Mouse (Mus musculus) hindbrain, embryonic 14.5 days (tissue): ENCODE measurements around the gene Mutyh. TPM values are rescaled to one million over a fixed set of nuclear protein-coding genes. Genes with fewer than 3 reads are reported as not detected.
"Not testable (repeated sequence)": the region's sequence is repeated elsewhere in the genome, so short reads cannot be mapped to it uniquely, and the experiment has no call there.

Experiments
- ATAC-seq: fragments of 200-750 bp; cut with Nextera tagmentation; 2 replicates; pipeline ENCODE4 v1.8.0; 2017; ENCODE audit warnings: moderate number of reproducible peaks, mild to moderate bottlenecking, moderate TSS enrichment, moderate library complexity; ENCODE audit not compliant: low FRiP score
- DNase-seq: peaks from one replicate; pipeline ENCODE4 v3.0.0-alpha.2; 2015; ENCODE audit warnings: low spot score
- H3K27ac ChIP-seq: fragments of 300-500 bp; sonication (generic); 2 replicates; pipeline ENCODE4 v1.5.1; 2014; ENCODE audit warnings: mild to moderate bottlenecking, moderate library complexity
- H3K27me3 ChIP-seq: fragments of 300-500 bp; sonication (generic); 2 replicates; pipeline ENCODE4 v1.6.1; 2014; ENCODE audit warnings: mild to moderate bottlenecking, low read length, mixed read lengths; ENCODE audit not compliant: control insufficient read depth, insufficient read depth
- H3K36me3 ChIP-seq: fragments of 300-500 bp; sonication (generic); replicated peaks from 2 replicates; pipeline ENCODE4 v1.6.1; 2014; ENCODE audit not compliant: control insufficient read depth, insufficient read depth
- H3K4me1 ChIP-seq: fragments of 300-500 bp; sonication (generic); replicated peaks from 2 replicates; pipeline ENCODE4 v1.6.1; 2014; ENCODE audit warnings: antibody characterized with exemption, low read length, mixed read lengths; ENCODE audit not compliant: control insufficient read depth, insufficient read depth
- H3K4me2 ChIP-seq: fragments of 300-500 bp; sonication (generic); replicated peaks from 2 replicates; pipeline ENCODE4 v1.6.1; 2014; ENCODE audit warnings: mild to moderate bottlenecking, moderate library complexity
- H3K4me3 ChIP-seq: fragments of 300-500 bp; sonication (generic); replicated peaks from 2 replicates; pipeline ENCODE4 v1.5.1; 2014; ENCODE audit warnings: mild to moderate bottlenecking, low read length
- H3K9ac ChIP-seq: fragments of 300-500 bp; sonication (generic); 2 replicates; pipeline ENCODE4 v1.6.1; 2014
- H3K9me3 ChIP-seq: fragments of 300-500 bp; sonication (generic); 2 replicates; pipeline ENCODE4 v1.6.1; 2016; ENCODE audit warnings: low read length; ENCODE audit not compliant: control insufficient read depth
- WGBS: fragments of 180-500 bp; shearing (Covaris S2); extraction: QIAGEN DNeasy Blood & Tissue Kit; methylation state at CpG from one replicate; pipeline ENCODE4 v1.1.7; 2014; 5-methylcytosine and 5-hydroxymethylcytosine counted together
- polyA plus RNA-seq: library from polyadenylated mRNA; unstranded; fragments of >200 nt; fragmentation: Nextera tagmentation; extraction: Ambion mirVana; gene quantifications from 2 replicates; pipeline ENCODE4 v1.2.1, GENCODE M21; 2014

The Mutyh gene
- polyA plus RNA-seq, 1 experiment from 2014 or later, result 6.4 TPM

DNA sequence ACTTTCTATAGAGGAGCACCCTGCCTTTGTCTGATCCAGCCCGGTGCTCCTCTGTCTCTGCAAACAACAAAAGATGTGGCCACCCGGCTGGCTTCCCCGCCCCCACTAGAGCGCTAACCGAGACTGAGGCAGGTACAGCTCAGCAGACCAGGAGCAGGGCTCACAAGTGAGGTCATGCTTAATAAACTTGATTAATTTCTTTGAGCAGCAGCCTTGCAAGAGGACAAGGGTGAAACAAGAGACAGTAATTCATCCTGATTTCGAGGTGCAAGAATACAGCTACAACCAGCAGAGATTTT lies 22.5 kb downstream of the Mutyh start:
- H3K4me2 ChIP-seq, result no peak overlapping the region
- H3K4me3 ChIP-seq, result no peak overlapping the region
- peak; percentile 45 for DNase-seq
- 8% methylated on average over 6 of the region's 6 CpGs for WGBS
- 0 out of 2 replicates have a peak, but pooled peaks have one; percentile 56 for ATAC-seq
- H3K27ac ChIP-seq, result peak overlapping the region; percentile 67
- no peaks in the 10 kb centered on the region for H3K36me3 ChIP-seq
- no peaks in the 10 kb centered on the region for H3K9me3 ChIP-seq
- H3K9ac ChIP-seq, result peak overlapping the region; percentile 53
- H3K27me3 ChIP-seq, result no peaks in the 10 kb centered on the region
- peaks cover 14% of the 10 kb centered on the region for H3K4me1 ChIP-seq

DNA sequence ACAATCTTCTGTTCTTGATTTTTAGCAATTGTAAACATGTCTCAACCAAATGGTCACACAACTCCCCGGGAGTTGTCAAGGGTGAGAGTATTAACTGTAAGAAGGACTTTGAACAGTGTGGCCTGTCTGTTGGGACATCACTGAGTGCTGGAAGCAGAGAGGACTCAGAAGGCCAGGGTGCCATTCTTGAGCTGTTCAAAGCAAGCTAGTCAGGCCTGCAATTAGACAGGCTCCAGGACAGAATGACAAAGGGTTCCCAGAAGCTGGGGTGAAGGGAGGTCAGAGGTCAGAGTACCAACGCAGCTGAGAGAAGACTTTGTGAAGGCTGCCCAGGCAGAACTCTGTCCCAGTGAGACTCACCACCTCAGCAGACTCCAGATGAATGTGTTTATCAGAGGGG lies 31.5 kb downstream of the Mutyh start:
- WGBS, result 18% methylated on average over 2 of the region's 2 CpGs
- Histone ChIP-seq H3K27ac (no peak overlapping the region), H3K4me3 (no peak overlapping the region), H3K4me1 (no peaks in the 10 kb centered on the region), H3K9ac (no peak overlapping the region), H3K36me3 (no peaks in the 10 kb centered on the region), H3K27me3 (no peaks in the 10 kb centered on the region), H3K4me2 (no peak overlapping the region), H3K9me3 (no peaks in the 10 kb centered on the region)
- no peak for ATAC-seq
- DNase-seq, result no peak

DNA sequence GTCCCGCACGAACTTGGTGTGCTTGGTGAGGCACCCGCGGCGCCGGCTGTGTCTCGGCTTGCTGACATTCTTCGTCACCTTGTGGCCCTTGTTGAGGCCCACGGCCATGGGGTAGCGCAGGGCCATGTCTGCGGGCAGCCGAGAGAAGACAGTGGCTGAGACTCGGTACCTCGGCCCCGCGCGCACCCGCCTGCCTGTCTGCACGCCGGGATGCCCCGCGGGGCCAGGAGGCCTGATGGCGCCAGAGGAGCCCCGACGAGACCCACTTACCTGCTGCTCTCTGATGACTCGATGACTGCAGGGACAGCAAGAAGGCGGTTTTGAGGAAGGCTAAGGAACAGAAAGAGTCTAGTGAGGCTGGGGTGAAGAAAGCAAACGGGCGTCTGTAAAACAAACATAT lies 32.6 kb downstream of the Mutyh start:
- H3K9ac ChIP-seq, ATAC-seq, DNase-seq, H3K27me3 ChIP-seq, H3K4me3 ChIP-seq, H3K36me3 ChIP-seq, H3K9me3 ChIP-seq, H3K27ac ChIP-seq, H3K4me2 ChIP-seq, H3K4me1 ChIP-seq: not testable (repeated sequence)
- 38% methylated on average over 19 of the region's 29 CpGs for WGBS

DNA sequence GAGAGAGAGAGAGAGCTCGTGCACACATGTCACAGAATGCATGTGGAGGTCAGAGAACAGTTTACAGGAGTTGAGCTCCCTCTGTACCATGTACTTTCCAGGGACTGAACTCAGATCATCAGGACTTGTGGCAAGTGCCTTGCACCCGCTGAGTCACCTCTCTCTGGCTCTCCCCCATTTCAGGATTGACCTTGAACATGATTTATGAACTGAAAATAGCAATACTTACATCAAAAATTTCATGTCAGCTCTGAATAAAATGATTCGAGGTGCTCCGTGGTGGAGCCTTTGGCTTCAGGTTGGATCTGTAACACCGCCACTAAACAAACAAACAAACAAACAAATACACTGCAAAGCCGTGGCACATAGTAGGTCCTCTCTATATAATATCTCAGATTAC lies 33.3 kb downstream of the Mutyh start:
- H3K4me1 ChIP-seq, result no peaks in the 10 kb centered on the region
- 92% methylated on average over 6 of the region's 6 CpGs for WGBS

DNA sequence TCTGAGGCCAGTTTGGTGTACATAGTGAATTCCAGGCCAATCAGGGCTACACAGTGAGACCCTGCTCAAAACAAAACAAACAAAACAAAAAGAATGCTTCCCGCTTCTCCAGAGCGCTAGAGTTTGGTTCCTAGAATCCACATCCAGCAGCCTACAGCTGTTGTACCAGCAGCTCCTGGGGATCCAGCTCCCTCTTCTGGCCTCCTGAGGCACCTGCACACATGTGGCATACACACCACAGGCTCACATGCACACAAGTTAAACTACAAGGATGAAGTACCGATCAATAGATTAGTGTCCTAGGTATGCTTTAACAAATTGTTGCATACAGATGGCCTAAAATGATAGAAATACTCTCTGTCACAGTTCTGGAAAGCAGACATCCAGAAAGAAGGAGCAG lies 36.8 kb downstream of the Mutyh start:
- H3K36me3 ChIP-seq, result no peaks in the 10 kb centered on the region
- H3K9ac ChIP-seq, result no peak overlapping the region
- 0 out of 2 replicates have a peak, but pooled peaks cover 2% of the 10 kb centered on the region for H3K9me3 ChIP-seq
- no peak for ATAC-seq
- no peak overlapping the region for H3K4me3 ChIP-seq
- H3K4me2 ChIP-seq, result no peak overlapping the region
- no peaks in the 10 kb centered on the region for H3K4me1 ChIP-seq
- WGBS, result 95% methylated on average over 3 of the region's 3 CpGs
- no peak for DNase-seq
- H3K27me3 ChIP-seq, result no peaks in the 10 kb centered on the region
- H3K27ac ChIP-seq, result no peak overlapping the region

More for the DNA sequence above, 33.3 kb downstream of the Mutyh start:
- Histone ChIP-seq H3K27ac (no peak overlapping the region), H3K4me3 (no peak overlapping the region), H3K36me3 (no peaks in the 10 kb centered on the region), H3K9me3 (0 out of 2 replicates have a peak, but pooled peaks cover 2% of the 10 kb centered on the region), H3K4me2 (no peak overlapping the region), H3K27me3 (no peaks in the 10 kb centered on the region), H3K9ac (no peak overlapping the region)
- no peak for DNase-seq
- ATAC-seq, result no peak

DNA sequence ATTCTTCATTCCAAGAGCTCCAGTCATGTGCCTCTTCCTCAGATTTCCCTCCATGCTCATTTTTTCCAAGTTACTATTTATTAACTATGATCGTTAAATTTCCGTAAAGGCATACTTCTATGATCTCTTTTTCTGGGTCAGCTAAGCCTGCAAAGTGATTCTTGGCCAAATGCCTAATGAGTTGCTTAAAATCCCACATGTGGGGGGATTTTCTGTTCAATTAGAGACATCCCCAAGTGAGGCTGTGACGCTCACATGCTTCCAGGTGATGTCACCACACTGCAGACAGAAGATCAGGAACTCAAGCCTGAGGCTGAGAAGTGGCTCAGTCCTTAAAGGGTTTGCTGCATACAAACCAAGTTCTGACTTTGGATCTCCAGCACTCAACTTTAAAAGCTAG lies 42.4 kb downstream of the Mutyh start:
- 74% methylated on average over 3 of the region's 3 CpGs for WGBS
- ATAC-seq, result no peak
- DNase-seq, result no peak

DNA sequence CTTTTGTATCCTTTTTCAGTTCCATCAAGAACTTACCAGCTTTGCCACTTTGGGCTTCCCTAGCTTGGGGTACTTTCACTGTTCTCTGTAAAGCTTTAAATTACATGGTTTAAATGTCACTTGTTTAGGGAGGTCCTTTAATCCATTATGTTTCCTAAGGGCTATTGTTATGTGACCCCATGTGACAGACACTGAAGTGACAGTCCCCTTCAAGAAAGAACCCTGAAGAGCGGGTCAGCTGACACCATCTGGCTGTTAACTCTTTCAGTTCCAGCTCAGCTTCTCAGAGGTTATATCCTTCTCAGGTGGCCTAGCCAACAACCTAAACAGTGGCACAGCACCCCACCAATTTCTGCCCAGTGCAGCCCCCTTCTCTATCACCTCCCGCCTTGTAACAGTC lies 46.8 kb downstream of the Mutyh start:
- no peaks in the 10 kb centered on the region for H3K27me3 ChIP-seq
- no peak overlapping the region for H3K4me3 ChIP-seq
- H3K9ac ChIP-seq, result no peak overlapping the region
- no peaks in the 10 kb centered on the region for H3K4me1 ChIP-seq
- WGBS, result 20% methylated on average over 2 of the region's 2 CpGs
- H3K9me3 ChIP-seq, result no peaks in the 10 kb centered on the region
- DNase-seq, result no peak
- no peak overlapping the region for H3K27ac ChIP-seq
- no peaks in the 10 kb centered on the region for H3K36me3 ChIP-seq
- ATAC-seq, result no peak
- H3K4me2 ChIP-seq, result no peak overlapping the region

More for the DNA sequence above, 42.4 kb downstream of the Mutyh start:
- H3K4me3 ChIP-seq, result no peak overlapping the region
- H3K27me3 ChIP-seq, result no peaks in the 10 kb centered on the region
- H3K36me3 ChIP-seq, result no peaks in the 10 kb centered on the region
- no peaks in the 10 kb centered on the region for H3K4me1 ChIP-seq
- H3K4me2 ChIP-seq, result no peak overlapping the region
- H3K9me3 ChIP-seq, result no peaks in the 10 kb centered on the region
- no peak overlapping the region for H3K27ac ChIP-seq
- no peak overlapping the region for H3K9ac ChIP-seq

DNA sequence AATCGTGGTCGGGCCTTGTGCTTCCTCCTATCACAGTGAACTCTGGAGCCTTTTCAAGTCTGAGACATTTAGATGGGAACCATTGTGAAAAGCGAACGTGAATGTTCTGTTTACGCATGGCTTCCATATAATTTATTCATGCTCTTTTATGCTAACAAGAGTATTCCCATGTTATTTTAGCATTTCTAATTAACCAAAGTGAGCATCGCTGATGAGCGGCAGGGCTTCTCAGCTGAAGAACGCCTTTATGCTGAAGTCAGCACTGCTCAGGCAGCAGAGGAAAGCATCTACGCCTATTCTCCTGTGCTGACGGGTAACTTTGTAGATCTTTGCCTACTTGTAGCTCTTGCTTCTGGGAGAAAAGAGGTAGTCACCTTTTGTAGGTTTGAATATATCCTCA lies 49.7 kb downstream of the Mutyh start:
- Histone ChIP-seq H3K4me2 (no peak overlapping the region), H3K27ac (no peak overlapping the region), H3K36me3 (no peaks in the 10 kb centered on the region), H3K9me3 (no peaks in the 10 kb centered on the region), H3K27me3 (no peaks in the 10 kb centered on the region), H3K4me1 (no peaks in the 10 kb centered on the region), H3K4me3 (no peak overlapping the region), H3K9ac (no peak overlapping the region)
- ATAC-seq (no peak), DNase-seq (no peak)
- WGBS, result 48% methylated on average over 10 of the region's 10 CpGs

DNA sequence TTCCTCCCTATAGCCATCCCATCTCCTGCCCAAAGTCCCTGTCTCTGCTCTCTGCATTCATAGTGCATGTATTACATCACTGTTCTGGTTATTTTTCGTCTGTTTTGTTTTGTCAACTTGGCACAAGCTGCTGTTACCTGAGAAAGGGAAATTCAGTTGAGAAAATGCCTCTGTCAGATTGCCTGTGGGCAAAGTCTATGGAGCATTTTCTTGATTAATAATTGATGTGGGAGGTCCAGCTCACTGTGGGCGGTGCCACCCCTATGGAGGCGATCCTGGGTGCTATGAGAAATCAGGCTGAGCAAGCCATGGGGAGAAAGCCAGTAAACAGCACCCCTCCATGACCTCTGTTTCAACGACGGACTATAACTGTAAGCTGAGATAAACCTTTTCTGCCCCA lies 52.2 kb downstream of the Mutyh start:
- 76% methylated on average over 5 of the region's 5 CpGs for WGBS
- no peaks in the 10 kb centered on the region for H3K27me3 ChIP-seq
- H3K36me3 ChIP-seq, result no peaks in the 10 kb centered on the region
- H3K4me1 ChIP-seq, result no peaks in the 10 kb centered on the region
- no peak overlapping the region for H3K9ac ChIP-seq
- no peak overlapping the region for H3K27ac ChIP-seq
- ATAC-seq, result no peak
- no peak overlapping the region for H3K4me2 ChIP-seq
- no peaks in the 10 kb centered on the region for H3K9me3 ChIP-seq
- H3K4me3 ChIP-seq, result no peak overlapping the region
- no peak for DNase-seq

DNA sequence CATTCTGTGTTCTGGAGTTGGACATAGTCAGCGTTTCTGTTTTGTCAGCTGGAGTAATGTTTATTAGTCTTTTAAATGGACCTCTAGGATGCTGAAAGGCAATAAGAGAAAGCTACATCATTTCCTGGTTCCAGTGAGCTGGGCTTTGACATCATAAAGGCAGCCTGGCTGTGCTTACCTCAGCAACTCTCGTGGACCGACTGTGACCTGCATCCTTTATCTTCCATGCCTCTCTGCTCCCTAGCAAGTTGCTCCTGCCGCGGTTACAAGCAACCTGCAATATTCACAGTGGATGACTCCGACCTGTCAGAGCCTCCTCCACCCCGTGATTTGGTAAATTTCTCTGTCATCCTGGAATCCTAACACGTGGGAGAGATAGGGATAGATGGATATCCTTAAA lies 54.5 kb downstream of the Mutyh start:
- no peak overlapping the region for H3K4me2 ChIP-seq
- H3K36me3 ChIP-seq, result no peaks in the 10 kb centered on the region
- no peaks in the 10 kb centered on the region for H3K4me1 ChIP-seq
- H3K9me3 ChIP-seq, result no peaks in the 10 kb centered on the region
- DNase-seq, result no peak
- WGBS, result 63% methylated on average over 8 of the region's 8 CpGs
- ATAC-seq, result no peak
- H3K9ac ChIP-seq, result no peak overlapping the region
- H3K27me3 ChIP-seq, result no peaks in the 10 kb centered on the region
- H3K4me3 ChIP-seq, result no peak overlapping the region
- no peak overlapping the region for H3K27ac ChIP-seq
